Mouse (Mus musculus): ENCODE measurements at regions not wholly inside any gene's neighbourhood (a gene's known extent, or its start where the extent isn't known, plus 50 kb on each side); places are given as distances from the start of the nearest gene placed in this dataset.

- no peak overlapping the region for H3K4me3 ChIP-seq
- no peak overlapping the region for H3K9ac ChIP-seq
- H3K36me3 ChIP-seq (replicated peaks): no peaks in the 10 kb centered on the region
- H3K27me3 ChIP-seq (replicated peaks): no peaks in the 10 kb centered on the region
- H3K9me3 ChIP-seq: no peaks in the 10 kb centered on the region
- ATAC-seq (replicated peaks): no peak
- H3K4me1 ChIP-seq: no peaks in the 10 kb centered on the region
- H3K4me2 ChIP-seq: no peak overlapping the region
- WGBS: 79% methylated on average over 5 of the region's 5 CpGs
- H3K27ac ChIP-seq: no peak overlapping the region
Observed at GRCm38 (mm10) chrX:128585496-128586105, 849.2 kb upstream of the Cldn34c4 start.

- ATAC-seq (replicated peaks): no peak
- 19% methylated on average over 3 of the region's 3 CpGs for WGBS
- Histone ChIP-seq H3K36me3 (replicated peaks) (no peaks in the 10 kb centered on the region), H3K4me2 (no peak overlapping the region), H3K27ac (0 out of 2 replicates have a peak overlapping the region, but pooled peaks have one; percentile 48), H3K9ac (no peak overlapping the region), H3K27me3 (replicated peaks) (no peaks in the 10 kb centered on the region), H3K4me1 (peaks cover 6% of the 10 kb centered on the region; the same call in 1 of the 2 replicates), H3K9me3 (no peaks in the 10 kb centered on the region), H3K4me3 (no peak overlapping the region)
Observed at GRCm38 (mm10) chrX:128577402-128577801, 841.0 kb upstream of the Cldn34c4 start.

- Histone ChIP-seq H3K27ac (peak overlapping the region; percentile 55), H3K9me3 (no peaks in the 10 kb centered on the region), H3K4me1 (peaks cover 6% of the 10 kb centered on the region; the same call in 1 of the 2 replicates), H3K4me2 (no peak overlapping the region), H3K36me3 (replicated peaks) (no peaks in the 10 kb centered on the region), H3K27me3 (replicated peaks) (no peaks in the 10 kb centered on the region), H3K9ac (no peak overlapping the region), H3K4me3 (no peak overlapping the region)
- WGBS: 16% methylated on average over 5 of the region's 5 CpGs
- peak; percentile 94 for ATAC-seq (replicated peaks)
Observed at GRCm38 (mm10) chrX:128576269-128576871, 840.0 kb upstream of the Cldn34c4 start.

Measured in midbrain, embryonic 15.5 days (tissue).